Mouse (Mus musculus): Measurements from ENCODE around the gene Dok3. TPM values are rescaled to one million over a fixed set of nuclear protein-coding genes. Genes with fewer than 3 reads are reported as not detected.

Dok3 gene
- total and polyA plus RNA-seq, 3 experiments: 1.6 to 4.3 TPM; not detected in 1

- no peaks in the 10 kb centered on the region for H3K79me2 ChIP-seq (ENCODE audit: control insufficient read depth, insufficient read depth, low read length, poor library complexity)
- TF ChIP-seq SIN3A (IDR thresholded peaks at IDR 0.05; ENCODE audit: low read length) (no peak), TCF12 (IDR thresholded peaks at IDR 0.05; ENCODE audit: low read depth, low read length) (no peak), ELF1 (IDR thresholded peaks at IDR 0.05; ENCODE audit: low read depth, low read length) (no peak), RCOR1 (IDR thresholded peaks at IDR 0.05; ENCODE audit: low read depth, low read length) (no peak)
- no peak within 1 kb of the TSS for H3K27ac ChIP-seq (ENCODE audit: control insufficient read depth, low read depth, low read length)
- H3K36me3 ChIP-seq (ENCODE audit: control insufficient read depth in 1 of 2, insufficient read depth in 2 of 2, low read length in 2 of 2): peaks cover 0 to 3% of the 10 kb centered on the region in 2 experiments; a peak in 1 of 4 replicates
- no peak within 1 kb of the TSS for H3K4me3 ChIP-seq (ENCODE audit: control insufficient read depth in 1 of 2, insufficient read depth in 1 of 2, low read depth in 2 of 2, low read length in 2 of 2)
- H3K9ac ChIP-seq (ENCODE audit: control insufficient read depth, low read depth, low read length, poor library complexity, severe bottlenecking): no peak within 1 kb of the TSS
- DNase-seq (ENCODE audit: low read depth, low spot score): no peak
- peaks cover 0 to 5% of the 10 kb centered on the region in 2 experiments; a peak in 3 of 4 replicates for H3K27me3 ChIP-seq (ENCODE audit: control insufficient read depth in 1 of 2, insufficient read depth in 2 of 2, low read length in 2 of 2)
- H3K9me3 ChIP-seq (replicated peaks; ENCODE audit: insufficient read depth, low read length): no peaks in the 10 kb centered on the region
- H3K4me1 ChIP-seq (ENCODE audit: control insufficient read depth in 1 of 2, insufficient read depth in 2 of 2, low read length in 2 of 2): peaks cover 0 to 4% of the 10 kb centered on the region in 2 experiments; a peak in 1 of 4 replicates
Measured at GRCm38 (mm10) chr13:55487578-55488498, 41.3 kb downstream of the Dok3 start, which contains the start of gene Dbn1. Dbn1 (minus strand) TSS chr13:55488111.

- no peaks in the 10 kb centered on the region for H3K9me3 ChIP-seq (replicated peaks; ENCODE audit: insufficient read depth, low read length)
- H3K27ac ChIP-seq (ENCODE audit: control insufficient read depth, low read depth, low read length): no peak overlapping the region
- no peak overlapping the region for H3K4me3 ChIP-seq (ENCODE audit: control insufficient read depth in 1 of 2, insufficient read depth in 1 of 2, low read depth in 2 of 2, low read length in 2 of 2)
- no peak for DNase-seq (ENCODE audit: low read depth, low spot score)
- peaks cover 0 to 4% of the 10 kb centered on the region in 2 experiments; a peak in 1 of 4 replicates for H3K4me1 ChIP-seq (ENCODE audit: control insufficient read depth in 1 of 2, insufficient read depth in 2 of 2, low read length in 2 of 2)
- H3K9ac ChIP-seq (ENCODE audit: control insufficient read depth, low read depth, low read length, poor library complexity, severe bottlenecking): no peak overlapping the region
- TF ChIP-seq TAL1 (IDR thresholded peaks at IDR 0.05; ENCODE audit: low read length): peak; percentile 28
- no peak for TF ChIP-seq USF1 (IDR thresholded peaks at IDR 0.05; ENCODE audit: low read depth, low read length)
- H3K36me3 ChIP-seq (ENCODE audit: control insufficient read depth in 1 of 2, insufficient read depth in 2 of 2, low read length in 2 of 2): peaks cover 0 to 3% of the 10 kb centered on the region in 2 experiments; a peak in 1 of 4 replicates
- no peaks in the 10 kb centered on the region for H3K79me2 ChIP-seq (ENCODE audit: control insufficient read depth, insufficient read depth, low read length, poor library complexity)
- peaks cover 0 to 5% of the 10 kb centered on the region in 2 experiments; a peak in 3 of 4 replicates for H3K27me3 ChIP-seq (ENCODE audit: control insufficient read depth in 1 of 2, insufficient read depth in 2 of 2, low read length in 2 of 2)
Measured at GRCm38 (mm10) chr13:55486916-55487577, 42.0 kb downstream of the Dok3 start.

- no peak overlapping the region for H3K27ac ChIP-seq (ENCODE audit: control insufficient read depth, low read depth, low read length)
- H3K36me3 ChIP-seq (ENCODE audit: control insufficient read depth in 1 of 2, insufficient read depth in 2 of 2, low read length in 2 of 2): peaks cover 0 to 3% of the 10 kb centered on the region in 2 experiments; a peak in 1 of 4 replicates
- H3K27me3 ChIP-seq (ENCODE audit: control insufficient read depth in 1 of 2, insufficient read depth in 2 of 2, low read length in 2 of 2): peaks cover 0 to 5% of the 10 kb centered on the region in 2 experiments; a peak in 3 of 4 replicates
- DNase-seq (ENCODE audit: low read depth, low spot score): no peak
- H3K79me2 ChIP-seq (ENCODE audit: control insufficient read depth, insufficient read depth, low read length, poor library complexity): no peaks in the 10 kb centered on the region
- H3K9ac ChIP-seq (ENCODE audit: control insufficient read depth, low read depth, low read length, poor library complexity, severe bottlenecking): no peak overlapping the region
- no peak overlapping the region for H3K4me3 ChIP-seq (ENCODE audit: control insufficient read depth in 1 of 2, insufficient read depth in 1 of 2, low read depth in 2 of 2, low read length in 2 of 2)
- H3K4me1 ChIP-seq (ENCODE audit: control insufficient read depth in 1 of 2, insufficient read depth in 2 of 2, low read length in 2 of 2): peaks cover 0 to 4% of the 10 kb centered on the region in 2 experiments; a peak in 1 of 4 replicates
- no peaks in the 10 kb centered on the region for H3K9me3 ChIP-seq (replicated peaks; ENCODE audit: insufficient read depth, low read length)
- TF ChIP-seq E2F4 (IDR thresholded peaks at IDR 0.05; ENCODE audit: borderline replicate concordance, low read depth, low read length) (no peak), ELF1 (IDR thresholded peaks at IDR 0.05; ENCODE audit: low read depth, low read length) (no peak), GATA1 (IDR thresholded peaks at IDR 0.05; ENCODE audit: low read depth, low read length) (no peak), RAD21 (IDR thresholded peaks at IDR 0.05; ENCODE audit: low read depth, low read length) (no peak), ZNF384 (IDR thresholded peaks at IDR 0.05; ENCODE audit: low read depth, low read length) (no peak), CTCF (IDR thresholded peaks at IDR 0.05 in 2 of 3, conservative IDR thresholded peaks at IDR 0.05 in 1 of 3; ENCODE audit: control insufficient read depth in 1 of 3, insufficient read depth in 1 of 3, low read depth in 2 of 3, low read length in 3 of 3, poor library complexity in 1 of 3, severe bottlenecking in 1 of 3) (no peak), SIN3A (IDR thresholded peaks at IDR 0.05; ENCODE audit: low read length) (no peak), ZKSCAN1 (IDR thresholded peaks at IDR 0.05; ENCODE audit: low read depth, low read length) (no peak), CHD2 (IDR thresholded peaks at IDR 0.05; ENCODE audit: low read length) (no peak), ZC3H11A (IDR thresholded peaks at IDR 0.05; ENCODE audit: low read depth, low read length) (no peak), UBTF (IDR thresholded peaks at IDR 0.05; ENCODE audit: borderline replicate concordance, insufficient read depth, low read depth, low read length) (no peak), MEF2A (IDR thresholded peaks at IDR 0.05; ENCODE audit: extremely low read depth, insufficient replicate concordance, low read depth, low read length, poor library complexity, severe bottlenecking) (no peak), CHD1 (IDR thresholded peaks at IDR 0.05; ENCODE audit: low read depth, low read length) (no peak), TCF12 (IDR thresholded peaks at IDR 0.05; ENCODE audit: low read depth, low read length) (no peak), MAFK (IDR thresholded peaks at IDR 0.05; ENCODE audit: borderline replicate concordance, low read depth, low read length) (no peak)
Measured at GRCm38 (mm10) chr13:55486029-55486794, 42.9 kb downstream of the Dok3 start.

Data from MEL (cell line).